Mouse (Mus musculus) heart, embryonic 10.5 days (tissue): ENCODE measurements at regions not wholly inside any gene's neighbourhood (a gene's known extent, or its start where the extent isn't known, plus 50 kb on each side); places are given as distances from the start of the nearest gene placed in this dataset.
A peak's percentile ranks its signal among the peaks of the same experiment; 100 is the strongest.

ENCODE experiments used
- DNase-seq: peaks from one replicate; pipeline ENCODE4 v3.0.0-alpha.2; 2017; ENCODE audit warnings: low spot score
- H3K27ac ChIP-seq: fragments of 300-500 bp; sonication (generic); 2 replicates; pipeline ENCODE4 v1.5.1; 2016; ENCODE audit warnings: mild to moderate bottlenecking
- H3K27me3 ChIP-seq: fragments of 300-500 bp; sonication (generic); 2 replicates; pipeline ENCODE4 v1.6.1; 2016; ENCODE audit warnings: mild to moderate bottlenecking; ENCODE audit not compliant: poor library complexity, insufficient read depth, severe bottlenecking
- H3K36me3 ChIP-seq: fragments of 300-500 bp; sonication (generic); 2 replicates; pipeline ENCODE4 v1.6.1; 2016; ENCODE audit warnings: mild to moderate bottlenecking, moderate library complexity
- H3K4me1 ChIP-seq: fragments of 300-500 bp; sonication (generic); 2 replicates; pipeline ENCODE4 v1.6.1; 2016; ENCODE audit warnings: mild to moderate bottlenecking
- H3K4me3 ChIP-seq: fragments of 300-500 bp; sonication (generic); 2 replicates; pipeline ENCODE4 v1.5.1; 2016; ENCODE audit warnings: mild to moderate bottlenecking, moderate library complexity
- H3K9me3 ChIP-seq: fragments of 300-500 bp; sonication (generic); 2 replicates; pipeline ENCODE4 v1.6.1; 2016; ENCODE audit warnings: mild to moderate bottlenecking, moderate library complexity
- WGBS: fragments of 180-500 bp; shearing (Covaris S2); methylation state at CpG from one replicate; pipeline ENCODE4 v1.1.7; 2016; 5-methylcytosine and 5-hydroxymethylcytosine counted together

- H3K27ac ChIP-seq = peak overlapping the region; percentile 11; the same call in 1 of the 2 replicates
- H3K27me3 ChIP-seq = no peaks in the 10 kb centered on the region
- no peak for DNase-seq
- no peak overlapping the region for H3K4me3 ChIP-seq
- H3K4me1 ChIP-seq = peaks cover 21% of the 10 kb centered on the region
- 78% methylated on average over 7 of the region's 7 CpGs for WGBS
- no peaks in the 10 kb centered on the region for H3K36me3 ChIP-seq
- H3K9me3 ChIP-seq = no peaks in the 10 kb centered on the region
Measured at GRCm38 (mm10) chr4:131381529-131381928, 437.3 kb downstream of the Matn1 start.

- no peaks in the 10 kb centered on the region for H3K9me3 ChIP-seq
- WGBS = 80% methylated on average over 5 of the region's 5 CpGs
- H3K27ac ChIP-seq = no peak overlapping the region
Measured at GRCm38 (mm10) chr4:131383862-131384261, 439.7 kb downstream of the Matn1 start.

GRCm38 (mm10) chr4:131386961-131387360 is 442.8 kb downstream of the Matn1 start:
- WGBS = 66% methylated on average over 10 of the region's 10 CpGs
- Histone ChIP-seq H3K27me3 (no peaks in the 10 kb centered on the region), H3K4me1 (no peaks in the 10 kb centered on the region; the same call in 1 of the 2 replicates), H3K4me3 (no peak overlapping the region), H3K27ac (no peak overlapping the region), H3K36me3 (no peaks in the 10 kb centered on the region), H3K9me3 (no peaks in the 10 kb centered on the region)
- no peak for DNase-seq

More at GRCm38 (mm10) chr4:131383862-131384261, 439.7 kb downstream of the Matn1 start:
- H3K27me3 ChIP-seq = no peaks in the 10 kb centered on the region
- no peak overlapping the region for H3K4me3 ChIP-seq
- DNase-seq = no peak
- no peaks in the 10 kb centered on the region for H3K36me3 ChIP-seq
- peaks cover 18% of the 10 kb centered on the region for H3K4me1 ChIP-seq

- Histone ChIP-seq H3K36me3 (no peaks in the 10 kb centered on the region), H3K27me3 (0 out of 2 replicates have a peak, but pooled peaks cover 3% of the 10 kb centered on the region), H3K27ac (no peak overlapping the region), H3K9me3 (no peaks in the 10 kb centered on the region), H3K4me1 (peaks cover 5% of the 10 kb centered on the region; the same call in 1 of the 2 replicates), H3K4me3 (no peak overlapping the region)
- DNase-seq = no peak
- WGBS = 64% methylated on average over 10 of the region's 10 CpGs
Measured at GRCm38 (mm10) chr4:131391119-131391923, 446.8 kb downstream of the Ptpru start.

- Histone ChIP-seq H3K36me3 (no peaks in the 10 kb centered on the region), H3K27me3 (0 out of 2 replicates have a peak, but pooled peaks cover 3% of the 10 kb centered on the region), H3K9me3 (no peaks in the 10 kb centered on the region), H3K27ac (no peak overlapping the region), H3K4me1 (peaks cover 5% of the 10 kb centered on the region; the same call in 1 of the 2 replicates), H3K4me3 (no peak overlapping the region)
- WGBS = 91% methylated on average over 3 of the region's 3 CpGs
- no peak for DNase-seq
Measured at GRCm38 (mm10) chr4:131391924-131392297, 446.2 kb downstream of the Ptpru start.

GRCm38 (mm10) chr4:131392478-131392877 is 445.6 kb downstream of the Ptpru start:
- H3K4me3 ChIP-seq = no peak overlapping the region
- H3K36me3 ChIP-seq = no peaks in the 10 kb centered on the region
- H3K27ac ChIP-seq = no peak overlapping the region
- H3K27me3 ChIP-seq = 0 out of 2 replicates have a peak, but pooled peaks cover 3% of the 10 kb centered on the region
- peaks cover 5% of the 10 kb centered on the region; the same call in 1 of the 2 replicates for H3K4me1 ChIP-seq
- whole genome bisulfite sequencing = 74% methylated on average over 3 of the region's 3 CpGs
- DNase-seq = no peak
- no peaks in the 10 kb centered on the region for H3K9me3 ChIP-seq

- 0 out of 2 replicates have a peak, but pooled peaks cover 3% of the 10 kb centered on the region for H3K27me3 ChIP-seq
- no peak overlapping the region for H3K4me3 ChIP-seq
- H3K27ac ChIP-seq = no peak overlapping the region
- whole genome bisulfite sequencing = 82% methylated on average over 8 of the region's 8 CpGs
- no peaks in the 10 kb centered on the region for H3K36me3 ChIP-seq
- no peak for DNase-seq
- H3K4me1 ChIP-seq = peaks cover 5% of the 10 kb centered on the region
- H3K9me3 ChIP-seq = no peaks in the 10 kb centered on the region
Measured at GRCm38 (mm10) chr4:131396226-131396840, 441.8 kb downstream of the Ptpru start.

GRCm38 (mm10) chr4:131397161-131397560 is 440.9 kb downstream of the Ptpru start:
- Histone ChIP-seq H3K9me3 (no peaks in the 10 kb centered on the region), H3K36me3 (no peaks in the 10 kb centered on the region), H3K4me3 (no peak overlapping the region), H3K27me3 (0 out of 2 replicates have a peak, but pooled peaks cover 3% of the 10 kb centered on the region), H3K4me1 (peaks cover 5% of the 10 kb centered on the region), H3K27ac (no peak overlapping the region)
- no peak for DNase-seq
- 86% methylated on average over 10 of the region's 10 CpGs for WGBS

- no peak overlapping the region for H3K27ac ChIP-seq
Measured at GRCm38 (mm10) chr4:131400756-131401155, 437.3 kb downstream of the Ptpru start.

GRCm38 (mm10) chr4:131401255-131401654 is 436.8 kb downstream of the Ptpru start:
- no peaks in the 10 kb centered on the region for H3K9me3 ChIP-seq
- DNase-seq = no peak
- no peaks in the 10 kb centered on the region for H3K27me3 ChIP-seq
- 83% methylated on average over 6 of the region's 6 CpGs for WGBS
- H3K4me3 ChIP-seq = no peak overlapping the region
- no peak overlapping the region for H3K27ac ChIP-seq
- H3K4me1 ChIP-seq = no peaks in the 10 kb centered on the region; the same call in 1 of the 2 replicates
- H3K36me3 ChIP-seq = no peaks in the 10 kb centered on the region

More at GRCm38 (mm10) chr4:131400756-131401155, 437.3 kb downstream of the Ptpru start:
- no peaks in the 10 kb centered on the region for H3K27me3 ChIP-seq
- H3K4me3 ChIP-seq = no peak overlapping the region
- H3K4me1 ChIP-seq = no peaks in the 10 kb centered on the region; the same call in 1 of the 2 replicates
- peak; percentile 79 for DNase-seq
- H3K36me3 ChIP-seq = no peaks in the 10 kb centered on the region
- H3K9me3 ChIP-seq = no peaks in the 10 kb centered on the region
- WGBS = 22% methylated on average over 11 of the region's 11 CpGs

- H3K36me3 ChIP-seq = no peaks in the 10 kb centered on the region
- DNase-seq = no peak
- no peak overlapping the region for H3K4me3 ChIP-seq
- H3K27me3 ChIP-seq = peaks cover 30% of the 10 kb centered on the region
- 66% methylated on average over 12 of the region's 12 CpGs for whole genome bisulfite sequencing
- H3K27ac ChIP-seq = no peak overlapping the region
- no peaks in the 10 kb centered on the region for H3K9me3 ChIP-seq
- H3K4me1 ChIP-seq = peaks cover 9% of the 10 kb centered on the region
Measured at GRCm38 (mm10) chr4:131405376-131406017, 432.6 kb downstream of the Ptpru start.

- H3K9me3 ChIP-seq = no peaks in the 10 kb centered on the region
Measured at GRCm38 (mm10) chr4:131407464-131407863, 430.6 kb downstream of the Ptpru start.

GRCm38 (mm10) chr4:131408644-131409043 is 429.4 kb downstream of the Ptpru start:
- 91% methylated on average over 1 of the region's 1 CpGs for WGBS
- H3K27ac ChIP-seq = no peak overlapping the region
- H3K9me3 ChIP-seq = no peaks in the 10 kb centered on the region
- H3K27me3 ChIP-seq = peaks cover 50% of the 10 kb centered on the region
- H3K4me1 ChIP-seq = peaks cover 9% of the 10 kb centered on the region
- H3K4me3 ChIP-seq = no peak overlapping the region
- no peaks in the 10 kb centered on the region for H3K36me3 ChIP-seq
- DNase-seq = no peak

More at GRCm38 (mm10) chr4:131407464-131407863, 430.6 kb downstream of the Ptpru start:
- DNase-seq = no peak
- WGBS = 33% methylated on average over 3 of the region's 3 CpGs
- H3K4me3 ChIP-seq = no peak overlapping the region
- no peaks in the 10 kb centered on the region for H3K36me3 ChIP-seq
- no peak overlapping the region for H3K27ac ChIP-seq
- H3K27me3 ChIP-seq = peaks cover 49% of the 10 kb centered on the region
- peaks cover 9% of the 10 kb centered on the region for H3K4me1 ChIP-seq
